Mouse (Mus musculus) right cerebral cortex, postnatal 14 days (tissue): ENCODE measurements around the gene Tekt3.
A peak's percentile ranks its signal among the peaks of the same experiment; 100 is the strongest.

ENCODE experiments used
- DNase-seq: peaks from one replicate; pipeline ENCODE4 v3.0.0; 2022

The Tekt3 gene

DNA sequence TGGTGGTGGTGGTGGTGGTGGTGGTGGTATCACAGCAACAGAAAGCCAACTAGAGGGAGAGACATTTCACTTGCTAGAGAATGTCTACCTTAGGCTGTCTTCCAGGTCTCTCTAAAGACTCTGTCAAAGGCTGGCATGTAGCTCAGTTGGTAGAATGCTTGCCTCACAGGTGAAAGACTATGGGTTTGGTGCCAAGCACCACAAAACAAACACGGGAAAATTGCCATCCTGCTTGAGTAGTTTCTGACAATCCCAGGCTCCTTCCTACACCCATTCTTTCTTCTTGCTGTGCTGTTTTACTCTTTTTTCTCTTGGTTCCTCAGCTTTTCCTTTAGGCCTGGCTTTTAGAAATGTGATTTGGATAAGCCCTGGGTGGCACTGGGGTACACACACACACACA is 5.1 kb downstream of the Tekt3 start:
- DNase-seq, result no peak

DNA sequence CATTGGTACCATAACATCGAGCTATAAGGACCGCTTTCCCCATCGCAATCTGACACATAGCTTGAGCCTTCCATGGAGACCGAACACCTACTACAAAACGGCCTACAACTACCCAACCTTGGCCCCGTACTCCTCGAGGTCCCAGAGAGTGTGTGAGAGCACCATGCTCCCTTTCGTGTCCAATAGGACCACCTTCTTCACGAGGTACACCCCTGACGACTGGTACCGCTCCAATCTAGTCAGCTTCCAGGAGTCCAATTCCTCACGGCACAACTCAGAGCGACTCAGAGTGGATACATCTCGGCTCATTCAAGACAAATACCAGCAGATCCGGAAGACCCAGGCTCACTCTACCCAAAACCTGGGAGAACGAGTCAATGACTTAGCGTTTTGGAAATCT is 8.6 kb downstream of the Tekt3 start:
- DNase-seq, result no peak

DNA sequence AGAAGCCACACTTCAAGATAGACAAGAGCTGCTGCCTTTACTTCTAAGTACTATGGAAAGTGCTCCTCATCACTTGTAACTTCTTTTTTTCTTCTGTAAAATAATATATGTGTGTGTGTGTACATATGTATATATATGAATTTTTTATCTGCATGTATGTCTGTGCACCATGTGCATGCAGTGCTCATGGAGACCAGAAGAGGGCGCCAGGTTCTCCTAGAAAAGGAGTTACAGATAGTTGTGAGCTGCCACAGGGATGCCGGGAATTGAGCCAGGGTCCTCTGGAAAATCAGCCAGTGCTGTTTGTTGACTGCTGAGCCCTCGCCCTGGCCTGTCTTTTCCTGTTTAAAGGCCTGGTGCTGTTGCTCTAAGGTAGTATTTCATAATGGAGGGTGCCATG is 23.1 kb downstream of the Tekt3 start:
- no peak for DNase-seq

DNA sequence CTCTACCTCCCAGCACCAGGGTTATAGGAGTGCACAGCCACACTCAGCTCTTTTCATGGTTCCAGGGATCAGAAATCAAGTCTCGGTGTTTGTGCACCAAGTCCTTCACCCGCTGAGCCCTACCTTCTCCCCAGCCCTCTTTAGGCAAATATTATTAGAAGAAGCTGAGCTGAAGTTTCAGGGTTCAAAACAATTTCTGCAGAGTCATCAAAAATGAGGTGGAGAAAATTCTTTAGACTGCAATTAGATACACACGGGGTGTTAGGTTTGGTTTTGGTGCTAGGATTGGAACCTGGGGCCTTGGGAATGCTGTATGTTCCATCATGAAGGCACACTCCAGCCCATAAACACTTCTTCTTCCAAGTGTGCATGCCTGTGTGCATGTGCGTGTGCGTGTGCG is 27.2 kb downstream of the Tekt3 start:
- no peak for DNase-seq

DNA sequence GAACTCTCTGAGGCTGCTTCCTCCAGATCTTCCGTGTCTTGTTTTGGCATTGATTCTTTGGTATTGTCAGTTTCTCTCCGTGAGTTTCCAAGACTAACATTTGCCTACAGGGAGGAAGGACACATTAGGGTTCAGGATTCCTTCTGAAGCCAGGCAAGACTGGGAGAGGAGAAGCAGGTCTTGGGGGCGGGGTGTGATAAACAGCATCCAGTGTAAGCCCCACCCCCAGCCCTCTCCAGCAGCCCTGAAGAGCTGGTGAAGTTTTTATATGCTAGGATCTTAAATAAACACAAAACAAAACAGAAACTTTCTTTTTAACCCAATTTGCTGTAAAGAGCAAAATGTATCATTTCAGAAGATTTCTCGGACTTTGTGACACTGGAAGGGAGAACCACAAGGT is 28.8 kb downstream of the Tekt3 start:
- no peak for DNase-seq

DNA sequence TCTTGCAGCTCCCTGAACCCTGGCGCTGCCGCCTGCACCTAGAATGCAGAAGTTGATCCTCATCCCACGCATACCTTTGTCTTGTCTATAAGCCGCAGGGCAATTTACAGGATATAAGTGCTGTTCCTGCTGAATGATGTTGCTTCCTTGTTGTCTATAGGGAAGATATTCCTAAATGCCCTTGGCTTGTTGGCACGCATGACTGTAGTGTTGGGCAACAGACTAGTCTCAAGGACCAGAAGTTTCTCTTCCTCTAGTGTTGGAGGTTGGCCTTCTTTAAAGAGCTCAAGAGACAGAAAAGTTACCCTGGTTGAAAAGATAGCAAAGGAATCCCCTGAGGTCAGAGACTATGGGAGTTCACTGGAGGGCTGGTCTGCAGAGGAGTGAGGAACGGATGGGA is 29.5 kb downstream of the Tekt3 start:
- DNase-seq, result no peak

DNA sequence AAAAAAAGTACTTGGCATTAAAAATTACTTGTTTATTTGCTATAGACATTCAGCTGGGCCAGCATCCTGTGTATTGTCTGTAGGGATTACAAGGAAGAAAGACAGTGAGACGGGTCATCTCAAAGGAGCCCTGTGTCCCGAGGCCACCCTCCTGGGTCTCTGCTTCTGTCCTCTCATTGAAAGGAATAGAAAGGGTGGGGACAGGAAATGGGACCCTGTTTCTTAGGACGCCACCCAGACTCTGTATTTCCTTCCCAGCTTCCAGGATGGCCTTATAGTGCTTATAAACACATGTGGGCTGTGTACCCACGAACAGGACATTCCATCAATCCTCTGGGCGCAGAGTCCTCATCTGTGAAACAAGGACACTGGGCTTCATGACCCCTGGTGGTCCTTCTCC is 30.8 kb downstream of the Tekt3 start:
- DNase-seq, result no peak

DNA sequence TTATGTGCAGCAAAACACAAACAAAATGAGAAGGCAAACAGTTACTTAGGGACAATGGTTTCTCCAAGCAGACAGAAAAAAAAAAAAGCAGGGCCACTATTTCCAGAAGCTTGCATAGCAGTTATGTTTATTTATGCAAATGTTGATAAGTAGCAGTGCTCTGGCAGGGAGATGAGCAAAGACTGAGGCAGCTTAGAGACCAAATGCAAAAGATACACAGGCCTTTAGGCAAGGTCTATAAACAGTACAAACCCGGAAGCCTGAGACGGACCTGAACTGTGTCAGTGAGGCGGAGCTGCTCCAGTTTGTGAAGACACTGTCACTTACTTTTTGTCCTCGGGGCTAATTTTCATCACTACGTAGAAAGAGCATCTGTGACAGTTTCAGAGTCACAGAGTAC is 32.1 kb downstream of the Tekt3 start:
- DNase-seq, result no peak

DNA sequence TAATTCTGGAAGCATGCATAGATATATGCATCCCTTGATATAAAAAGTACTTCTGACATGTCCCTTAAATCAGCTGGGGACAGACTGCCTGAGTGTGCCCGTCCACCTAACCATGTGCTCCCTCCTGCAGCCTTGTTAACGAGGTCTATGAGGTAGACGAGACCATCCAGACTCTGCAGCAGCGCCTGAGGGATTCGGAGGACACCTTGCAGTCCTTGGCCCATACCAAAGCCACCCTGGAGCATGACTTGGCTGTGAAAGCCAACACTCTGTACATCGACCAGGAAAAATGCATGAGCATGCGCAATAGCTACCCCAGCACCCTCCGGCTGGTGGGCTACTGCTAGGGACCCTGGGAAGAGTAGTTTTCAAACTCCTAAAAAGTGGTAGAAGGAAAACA is 33.0 kb downstream of the Tekt3 start:
- DNase-seq, result no peak

DNA sequence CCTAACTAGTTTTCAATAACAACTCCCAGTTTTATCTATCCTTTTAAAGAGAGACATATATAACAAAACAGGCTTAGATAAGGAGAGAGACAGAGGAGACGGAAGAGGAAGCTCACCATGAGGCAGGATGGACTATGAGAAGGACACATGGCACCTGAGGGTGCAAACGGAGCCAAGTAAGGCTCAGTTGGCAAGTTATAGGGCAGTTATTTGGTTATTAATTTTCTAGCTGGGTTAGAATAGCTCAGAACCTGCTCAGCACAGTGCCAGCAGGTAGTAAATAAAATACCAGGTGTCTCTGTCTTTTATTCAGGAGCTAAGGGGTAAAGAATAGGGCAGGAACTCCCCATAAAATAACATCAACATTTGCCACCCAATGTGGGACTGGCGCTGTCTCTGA is 36.6 kb downstream of the Tekt3 start:
- DNase-seq, result no peak

DNA sequence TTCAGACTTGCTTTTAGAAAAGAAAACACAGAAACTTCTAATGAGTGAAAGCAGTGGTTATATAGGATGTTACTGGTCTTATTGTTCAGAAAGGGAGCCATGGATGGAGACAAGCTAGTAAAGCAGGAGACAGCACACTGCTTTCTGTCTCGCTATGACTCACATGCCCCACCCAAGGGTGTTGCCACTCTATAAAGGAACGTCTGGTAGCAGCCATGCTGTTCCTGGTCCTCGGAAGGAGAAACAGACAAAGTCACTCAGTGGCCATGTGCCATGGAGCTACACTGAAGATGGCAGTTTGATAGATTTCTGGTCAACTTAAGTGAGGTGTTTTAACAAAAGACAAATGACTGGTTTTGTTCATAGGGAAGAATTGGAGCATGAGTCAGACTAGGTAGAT is 37.9 kb downstream of the Tekt3 start:
- DNase-seq, result no peak

DNA sequence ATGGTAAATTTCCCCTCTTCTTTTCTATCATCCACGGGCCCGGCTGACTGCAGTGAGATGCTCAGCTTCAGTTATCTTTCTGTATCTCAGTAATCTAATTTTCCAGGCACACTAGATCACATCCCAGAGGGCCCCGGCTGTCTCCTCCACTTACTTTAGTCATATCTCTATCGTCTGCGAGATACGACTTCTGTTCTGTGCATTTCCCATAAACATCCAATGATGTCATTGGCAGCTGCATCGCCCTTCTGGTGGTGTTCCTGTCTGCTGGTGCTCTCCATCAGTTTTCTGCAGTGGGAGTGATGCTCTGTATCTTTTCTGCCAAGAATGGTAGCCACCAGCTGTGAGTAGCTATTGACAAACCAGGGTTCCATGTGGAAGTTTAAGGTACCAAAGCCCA is 41.8 kb downstream of the Tekt3 start:
- DNase-seq, result peak; percentile 30

DNA sequence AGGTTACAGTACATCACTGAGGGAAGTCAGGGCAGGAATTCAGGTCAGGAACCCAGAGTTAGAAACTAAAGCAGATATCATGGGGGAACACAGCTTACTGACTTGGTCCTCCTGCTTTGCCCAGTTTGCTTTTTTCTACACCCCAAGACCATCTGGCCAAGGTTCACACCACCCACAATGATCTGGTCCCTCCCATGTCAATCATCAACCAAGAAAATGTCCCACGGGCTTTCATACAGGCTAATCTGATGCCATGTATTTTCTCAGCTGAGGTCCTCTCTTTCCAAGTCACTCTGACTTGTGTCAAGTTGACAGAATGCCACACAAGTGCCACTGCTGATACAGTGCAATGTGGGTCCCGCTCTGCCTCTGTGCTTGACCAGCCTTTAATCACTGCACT is 42.6 kb downstream of the Tekt3 start:
- DNase-seq, result no peak

DNA sequence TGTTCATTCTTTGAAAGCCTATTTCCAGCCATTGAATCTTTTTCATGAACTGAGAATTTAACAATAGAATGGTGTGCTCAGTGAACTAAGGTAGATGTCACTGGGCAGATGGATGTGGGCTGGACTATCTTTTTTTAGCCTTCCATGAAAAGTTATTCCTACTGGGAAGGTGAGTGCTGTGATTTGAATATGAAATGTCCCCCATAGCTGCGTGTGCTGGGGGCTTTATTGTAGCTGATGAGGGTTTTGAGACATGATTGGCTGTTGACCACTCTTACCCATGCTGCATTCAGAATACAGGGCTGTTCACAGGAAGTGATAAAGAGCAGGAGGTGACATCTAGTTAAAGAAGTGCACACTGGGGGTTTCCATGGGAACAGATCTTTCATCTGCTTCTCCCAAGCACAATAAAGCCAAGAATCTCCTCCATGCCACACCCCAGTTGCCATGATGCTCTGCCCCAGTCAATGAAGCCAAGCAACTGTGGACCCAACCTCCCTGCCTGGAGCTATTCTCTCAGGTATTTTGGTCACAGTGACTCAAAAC is 47.8 kb downstream of the Tekt3 start:
- DNase-seq, result no peak

DNA sequence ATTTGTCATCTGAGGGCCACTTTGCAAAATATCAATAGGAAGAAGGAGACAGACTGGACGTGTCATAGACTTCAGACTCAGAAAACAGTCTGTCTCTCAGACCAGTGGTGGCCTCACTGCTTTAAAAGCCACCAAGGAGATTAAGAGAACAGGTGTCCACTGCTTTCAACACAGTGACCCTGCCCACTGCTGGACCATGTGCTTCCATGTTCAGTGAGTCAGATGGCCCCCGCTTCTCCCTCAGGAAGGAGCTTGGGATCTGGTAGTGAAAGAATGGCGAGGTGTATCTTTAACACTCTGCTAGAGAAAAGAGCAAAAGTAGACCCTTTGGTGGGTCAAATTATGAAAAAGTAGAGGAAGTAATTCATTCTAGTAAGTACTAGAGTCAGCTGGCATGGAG is 48.9 kb downstream of the Tekt3 start:
- no peak for DNase-seq

DNA sequence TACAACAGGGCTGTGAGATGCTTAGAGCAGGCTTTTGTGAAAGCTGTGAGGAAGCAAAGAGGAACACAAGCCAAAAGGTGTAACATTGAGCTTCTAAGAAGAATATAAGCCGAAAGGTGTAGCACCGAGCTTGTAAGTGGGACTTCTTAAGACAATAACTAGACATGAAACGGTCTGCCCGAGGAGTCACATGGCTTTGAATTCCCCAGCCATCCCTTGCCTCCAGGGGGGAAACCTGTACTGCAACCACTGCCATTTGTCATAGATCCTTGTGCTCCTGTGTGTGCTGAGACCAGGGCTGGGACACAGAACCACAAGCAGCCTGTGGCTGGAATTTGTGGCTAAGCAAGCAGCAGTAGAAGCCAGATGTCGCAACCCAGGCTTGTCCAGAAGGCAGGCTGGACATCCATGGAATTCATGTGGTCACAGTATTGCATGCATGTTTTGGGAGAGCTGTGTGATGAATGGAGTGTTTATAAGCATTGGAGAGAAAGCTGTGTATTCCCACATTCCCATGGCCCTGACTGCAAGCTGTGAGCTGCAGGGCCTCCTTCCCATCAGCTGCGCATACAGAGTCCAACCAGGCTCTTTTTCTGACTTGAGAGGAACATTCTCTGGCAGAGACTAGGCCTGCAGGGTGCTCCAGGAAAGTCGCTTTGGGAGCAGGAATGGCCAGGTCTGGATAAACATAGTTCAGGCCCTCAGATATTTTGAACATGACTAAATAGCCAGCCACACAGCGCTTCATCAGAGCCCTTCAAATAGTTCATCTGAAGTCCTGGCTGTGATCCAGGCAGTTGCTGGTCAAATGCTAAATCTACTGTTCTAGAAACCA is 53.6 kb downstream of the Tekt3 start:
- no peak for DNase-seq

DNA sequence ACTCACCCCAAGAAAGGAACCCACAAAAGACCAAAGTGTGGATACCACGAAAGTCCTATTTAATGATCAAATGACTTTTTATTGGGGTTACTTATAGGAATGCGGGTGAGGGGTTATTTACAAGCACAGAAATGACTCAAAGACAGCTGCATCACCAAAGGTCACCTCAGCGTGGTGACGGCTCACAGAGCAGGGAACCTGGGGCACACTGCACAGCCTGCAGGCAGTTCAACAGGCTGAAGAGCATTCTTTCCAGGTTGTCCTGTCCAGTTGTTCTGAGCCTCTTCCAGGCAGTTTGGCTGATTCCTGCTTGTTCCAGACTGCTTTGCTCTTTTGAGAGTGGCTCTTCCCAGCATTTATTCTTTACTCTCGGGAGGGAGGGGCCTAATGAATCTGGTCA is 55.2 kb downstream of the Tekt3 start:
- DNase-seq, result no peak

DNA sequence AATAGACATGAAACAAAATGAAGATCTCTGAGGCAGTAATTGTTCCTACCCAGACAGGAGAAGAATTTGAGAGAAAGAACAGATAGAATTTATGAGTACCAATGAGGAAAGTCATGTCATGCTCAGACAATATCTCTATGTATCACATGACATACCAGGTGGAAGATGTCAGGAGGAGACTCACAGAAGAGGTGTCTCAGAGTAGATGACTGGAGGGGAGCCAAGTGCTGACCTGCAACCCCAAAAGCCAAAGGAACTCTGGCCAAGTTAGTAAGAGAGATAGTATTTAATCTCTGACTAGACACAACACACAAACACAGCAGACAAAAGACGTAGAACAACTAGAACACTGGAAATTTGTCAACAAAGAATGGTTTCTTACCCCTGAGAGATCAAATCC is 55.8 kb downstream of the Tekt3 start:
- no peak for DNase-seq

DNA sequence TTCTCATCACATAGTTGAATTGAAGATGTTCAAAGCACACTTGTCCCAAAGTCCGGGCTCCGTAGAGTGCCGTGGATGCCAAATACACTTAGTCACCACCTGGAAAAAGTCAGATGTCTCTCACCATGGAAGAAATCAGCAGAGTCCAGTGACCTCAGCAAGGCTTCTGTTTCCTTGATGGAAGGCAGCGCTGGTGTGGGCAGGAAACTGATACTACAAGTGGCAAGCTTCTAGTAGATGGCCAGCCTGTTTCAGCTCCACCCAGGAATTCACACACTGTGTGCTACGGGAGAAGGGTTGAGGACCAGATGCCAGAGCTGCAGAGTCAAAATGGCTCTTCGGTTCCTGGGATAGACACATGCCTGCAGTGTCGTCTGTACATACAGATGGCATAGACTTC is 58.3 kb downstream of the Tekt3 start:
- DNase-seq, result no peak

DNA sequence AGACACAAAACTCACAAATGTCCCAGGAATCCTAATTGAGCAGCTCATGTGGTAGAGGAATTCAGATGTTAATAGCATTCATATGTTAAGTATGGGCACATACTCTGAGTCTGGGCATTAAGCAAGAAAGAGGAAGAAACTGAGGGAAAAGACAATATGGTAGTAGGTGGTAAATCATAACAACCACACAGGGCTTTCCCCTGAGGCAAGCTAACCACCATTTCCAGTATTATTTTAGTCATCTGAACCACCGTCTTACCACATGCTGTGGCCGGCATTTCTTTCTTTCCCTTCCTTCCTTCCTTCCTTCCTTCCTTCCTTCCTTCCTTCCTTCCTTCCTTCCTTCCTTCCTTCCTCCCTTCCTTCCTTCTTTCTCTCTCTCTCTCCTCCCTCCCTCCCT is 60.8 kb downstream of the Tekt3 start:
- DNase-seq, result no peak

DNA sequence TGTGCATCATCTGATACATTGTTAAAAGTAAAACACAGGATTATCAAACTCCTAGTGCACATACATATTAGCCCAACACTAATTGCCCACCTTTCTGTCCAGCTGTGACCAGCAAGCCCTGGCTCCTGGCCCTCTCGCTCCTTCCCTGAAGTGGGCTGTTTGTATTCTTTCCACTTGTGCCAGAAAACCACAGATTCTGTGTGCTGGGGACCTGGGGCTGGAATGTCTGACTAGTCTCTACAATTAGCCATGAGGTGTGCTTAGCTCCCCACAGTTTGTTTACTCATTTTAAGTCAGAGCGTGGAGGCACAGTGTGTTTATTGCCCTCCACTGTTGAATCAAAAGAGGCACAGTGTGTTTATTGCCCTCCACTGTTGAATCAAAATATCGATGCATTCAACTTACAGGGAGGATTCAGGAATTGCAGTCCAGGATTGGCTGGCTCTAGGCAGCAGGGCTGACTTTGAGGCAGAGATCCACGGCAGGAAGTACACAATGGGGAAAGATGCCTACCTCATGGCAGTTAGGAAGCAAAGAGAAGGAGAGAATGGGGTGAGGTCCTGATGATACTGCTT is 61.4 kb downstream of the Tekt3 start:
- DNase-seq, result no peak

DNA sequence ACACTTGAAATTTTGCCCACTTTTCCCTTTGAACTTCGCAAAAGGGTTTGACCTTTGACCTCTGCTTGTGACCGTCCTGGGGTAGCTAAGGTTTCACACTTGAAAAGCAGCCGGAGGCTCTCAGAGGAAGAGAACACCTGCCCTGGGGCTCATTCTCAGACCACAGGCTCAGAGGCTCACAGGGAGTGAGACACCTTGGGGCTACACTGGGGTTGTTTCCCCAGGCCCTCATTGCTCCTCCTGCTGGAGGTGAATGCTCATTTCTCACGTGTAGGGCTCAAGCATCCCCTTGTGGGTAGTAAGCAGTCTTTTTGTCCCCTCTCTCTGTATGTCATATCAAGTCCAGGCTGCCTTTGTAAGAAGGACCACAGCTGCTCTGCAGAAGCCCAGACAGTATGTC is 62.9 kb downstream of the Tekt3 start:
- no peak for DNase-seq

DNA sequence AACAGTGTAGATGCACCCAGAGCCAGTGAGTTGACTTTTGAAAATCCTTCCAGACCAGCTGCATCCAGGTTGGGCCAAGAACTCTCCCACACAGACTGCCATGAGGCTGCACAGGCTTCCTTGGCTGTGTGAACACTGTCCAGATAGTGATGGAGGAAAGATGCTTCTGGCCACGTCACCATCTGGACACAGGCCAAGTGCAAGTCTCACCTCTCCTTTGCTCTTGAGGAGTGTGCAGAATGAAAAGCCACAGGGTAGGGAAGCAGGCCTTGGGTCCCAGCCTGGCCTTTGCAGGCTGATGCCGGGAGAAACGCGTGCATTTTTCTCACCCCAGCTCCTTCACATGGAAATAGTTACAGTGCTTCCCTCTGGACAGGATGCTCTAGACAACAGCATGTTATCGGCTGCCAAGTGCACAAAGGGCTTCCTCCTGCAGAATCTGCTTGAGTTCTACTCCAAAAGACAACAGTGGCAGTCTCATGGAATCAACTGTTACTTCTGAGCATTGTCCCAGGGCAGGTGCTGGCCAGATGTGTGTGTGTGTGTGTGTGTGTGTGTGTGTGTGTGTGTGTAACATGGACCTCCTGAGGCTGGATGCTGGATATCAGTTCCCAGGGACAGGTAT is 64.5 kb downstream of the Tekt3 start:
- no peak for DNase-seq

DNA sequence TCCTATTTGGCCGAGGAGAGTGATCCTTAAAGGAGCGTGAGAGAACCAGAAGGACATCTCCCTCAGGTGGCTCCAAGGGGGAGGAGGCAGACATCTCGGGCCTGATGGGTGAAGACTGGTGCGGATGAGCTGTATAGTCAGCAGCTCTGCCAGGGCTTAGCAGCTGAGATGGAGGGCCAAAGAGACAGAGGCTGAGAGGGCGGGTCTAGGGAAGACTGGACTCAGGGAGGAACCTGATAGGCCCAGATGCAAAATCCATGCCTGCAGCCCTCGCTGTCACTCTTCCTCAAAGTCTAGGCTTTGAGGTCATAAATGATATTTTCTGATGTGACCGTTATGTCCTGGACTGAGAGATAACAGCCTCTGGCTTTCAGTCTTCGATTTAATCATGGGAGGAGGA is 65.5 kb downstream of the Tekt3 start:
- no peak for DNase-seq
